8 mouse cellular contexts compared by ENCODE assay signal in the genomic region with DNA sequence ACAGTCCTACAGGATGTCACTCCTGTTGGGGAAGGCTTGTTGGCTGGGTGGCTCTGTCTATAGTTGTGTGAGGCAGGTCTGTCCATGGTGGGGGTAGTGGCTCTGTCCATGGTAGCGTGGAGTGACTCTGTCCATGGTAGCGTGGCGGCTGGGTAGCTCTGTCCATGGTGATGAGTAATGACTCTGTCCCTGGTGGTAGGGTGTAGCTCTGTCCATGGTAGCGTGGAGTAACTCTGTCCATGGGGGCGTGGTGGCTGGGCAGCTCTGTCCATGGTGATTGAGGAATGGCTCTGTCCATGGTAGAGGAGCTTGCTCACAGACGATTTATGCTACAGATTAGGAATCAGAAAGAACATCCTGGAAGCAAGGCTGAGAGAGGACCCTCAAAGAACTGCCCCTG. TPM values are rescaled to one million over a fixed set of nuclear protein-coding genes. Genes with fewer than 3 reads are reported as not detected.
DNase-seq lines count a peak whose midpoint lies in the region; ATAC-seq and TF ChIP-seq lines count a peak whose summit lies in the region.

No protein-coding gene starts in this region.

- H3K4me2 ChIP-seq in heart, embryonic 13.5 days: no peak overlapping the region
- H3K4me2 ChIP-seq in kidney, embryonic 15.5 days: no peak overlapping the region

- in situ Hi-C loops in ES-E14 (cut with MboI; ENCODE audit: low sequenced_read_pairs in 2 of 2, unreplicated experiment in 2 of 2): no loop called here

- H3K4me3 ChIP-seq in ES-E14 (ENCODE audit: insufficient read depth in 1 of 2, low read depth in 1 of 2, low read length in 2 of 2, poor library complexity in 1 of 2, severe bottlenecking in 1 of 2): no peak overlapping the region
- no peak overlapping the region for H3K4me3 ChIP-seq in heart, embryonic 13.5 days
- no peak overlapping the region for H3K4me3 ChIP-seq in kidney, embryonic 15.5 days (replicated peaks)

- H3K9ac ChIP-seq in ES-E14 (ENCODE audit: insufficient read depth, low read depth, low read length, poor library complexity, severe bottlenecking): no peak overlapping the region
- no peak overlapping the region for H3K9ac ChIP-seq in heart, embryonic 13.5 days
- H3K9ac ChIP-seq in kidney, embryonic 15.5 days: no peak overlapping the region

- no peaks in the 10 kb centered on the region for H3K9me3 ChIP-seq in ES-E14 (ENCODE audit: control insufficient read depth, insufficient read depth, low read depth, low read length)
- H3K9me3 ChIP-seq in heart, embryonic 13.5 days: no peaks in the 10 kb centered on the region
- no peaks in the 10 kb centered on the region for H3K9me3 ChIP-seq in kidney, embryonic 15.5 days (replicated peaks)

- no peaks in the 10 kb centered on the region for H3K4me1 ChIP-seq in ES-E14 (ENCODE audit: control insufficient read depth in 2 of 2, insufficient read depth in 2 of 2, low read length in 2 of 2, poor library complexity in 1 of 2)
- no peaks in the 10 kb centered on the region for H3K4me1 ChIP-seq in heart, embryonic 13.5 days
- no peaks in the 10 kb centered on the region for H3K4me1 ChIP-seq in kidney, embryonic 15.5 days

- no peak overlapping the region for H3K27ac ChIP-seq in ES-E14 (ENCODE audit: insufficient read depth, low read depth, low read length, poor library complexity, severe bottlenecking)
- H3K27ac ChIP-seq in heart, embryonic 13.5 days (replicated peaks): no peak overlapping the region
- H3K27ac ChIP-seq in kidney, embryonic 15.5 days: no peak overlapping the region

- DNase-seq in ES-E14 (ENCODE audit: low read depth, low spot score): peak; percentile 77
- DNase-seq in adrenal gland, postnatal 10 days: peak; percentile 79
- no peak for DNase-seq in frontal cortex, postnatal 25 days (ENCODE audit: low spot score in 2 of 2)
- DNase-seq in right cerebral cortex, adult 2 months (ENCODE audit: low spot score in 2 of 2): no peak

- H3K36me3 ChIP-seq in ES-E14 (ENCODE audit: control insufficient read depth, insufficient read depth, low read length, poor library complexity, severe bottlenecking): no peaks in the 10 kb centered on the region
- no peaks in the 10 kb centered on the region for H3K36me3 ChIP-seq in heart, embryonic 13.5 days
- no peaks in the 10 kb centered on the region for H3K36me3 ChIP-seq in kidney, embryonic 15.5 days

- peak; percentile 63 for ATAC-seq in heart, embryonic 13.5 days (ENCODE audit: extremely low read depth, insufficient number of reproducible peaks, low FRiP score, low TSS enrichment)
- peak; percentile 88 for ATAC-seq in kidney, embryonic 15.5 days (replicated peaks; ENCODE audit: low FRiP score)
- ATAC-seq in megakaryocyte progenitor cell, adult 5-6 weeks (replicated peaks; ENCODE audit: poor library complexity): peak; percentile 77
- ATAC-seq in activated CD4-positive, CD25-positive, alpha-beta regulatory T cell, adult 4 months: no peak

- peaks cover 23% of the 10 kb centered on the region for H3K27me3 ChIP-seq in heart, embryonic 13.5 days (replicated peaks)
- H3K27me3 ChIP-seq in kidney, embryonic 15.5 days: peaks cover 28% of the 10 kb centered on the region

- WGBS in heart, embryonic 13.5 days: 10% methylated on average over 6 of the region's 6 CpGs
- WGBS in kidney, embryonic 15.5 days: 5% methylated on average over 6 of the region's 6 CpGs

TF ChIP-seq in ES-E14, 5 proteins besides CTCF, POLR2A, EP300 and RAD21:
- TF ChIP-seq ZNF384 (IDR thresholded peaks at IDR 0.05; ENCODE audit: low read depth, low read length): no peak
- peak; percentile 26; the same call in 1 of the 2 replicates for TF ChIP-seq HCFC1 (IDR thresholded peaks at IDR 0.05; ENCODE audit: borderline replicate concordance, insufficient read depth, low read length)

RNA-seq across cellular contexts. Expression of a gene that starts 12.4 kb away (rescaled TPM):
- total RNA-seq in ES-E14 (2012; rRNA removed): 2.5 and 6.9 TPM in 2 replicates
- 1 to 10 TPM; 7.0 to 9.8 TPM for total RNA-seq in adrenal gland, postnatal 10 days (2021)
- 0.13 and 0.17 TPM in 2 replicates for polyA plus RNA-seq in heart, embryonic 13.5 days (2015; fragmentation: Nextera tagmentation; extraction: Ambion mirVana)
- polyA plus RNA-seq in kidney, embryonic 15.5 days (2015; fragmentation: Nextera tagmentation; extraction: Ambion mirVana): 1.2 and 1.4 TPM in 2 replicates
- not detected in 2 replicates for total RNA-seq in megakaryocyte progenitor cell, adult 5-6 weeks (2015)
- not detected in 2 replicates for total RNA-seq in megakaryocyte progenitor cell, adult 5-6 weeks (2017)
- not detected for polyA plus RNA-seq in activated CD4-positive, CD25-positive, alpha-beta regulatory T cell, adult 4 months (2017; shearing (Covaris generic))

Comparison
In these comparisons a context has a peak if more than half of its experiments do, and no peak if none do; other contexts are left out.
1. DNase-seq: peak in ES-E14 (single experiment) and adrenal gland, postnatal 10 days (single experiment); none in frontal cortex, postnatal 25 days (0 of 2) and right cerebral cortex, adult 2 months (0 of 2).